Mouse (Mus musculus) intestine, postnatal 0 days (tissue): ENCODE data around the gene Sgtb. TPM values are rescaled to one million over a fixed set of nuclear protein-coding genes. Genes with fewer than 3 reads are reported as not detected.
A peak's percentile ranks its signal among the peaks of the same experiment; 100 is the strongest.

Experiments used
- ATAC-seq: fragments of 200-750 bp; cut with Nextera tagmentation; 2 replicates; pipeline ENCODE4 v1.8.0; 2017; ENCODE audit warnings: mild to moderate bottlenecking, moderate TSS enrichment, moderate library complexity
- H3K27ac ChIP-seq: fragments of 300-500 bp; sonication (generic); 2 replicates; pipeline ENCODE4 v1.5.1; 2014; ENCODE audit warnings: mild to moderate bottlenecking, low read depth, low read length, moderate library complexity
- H3K27me3 ChIP-seq: fragments of 300-500 bp; sonication (generic); replicated peaks from 2 replicates; pipeline ENCODE4 v1.6.1; 2014; ENCODE audit warnings: low read length, mixed read lengths; ENCODE audit not compliant: control insufficient read depth, insufficient read depth
- H3K36me3 ChIP-seq: fragments of 300-500 bp; sonication (generic); 2 replicates; pipeline ENCODE4 v1.6.1; 2014; ENCODE audit warnings: mild to moderate bottlenecking, moderate library complexity; ENCODE audit not compliant: control insufficient read depth, insufficient read depth
- H3K4me1 ChIP-seq: fragments of 300-500 bp; sonication (generic); replicated peaks from 2 replicates; pipeline ENCODE4 v1.6.1; 2014; ENCODE audit warnings: antibody characterized with exemption, low read length, mixed read lengths; ENCODE audit not compliant: control insufficient read depth, insufficient read depth
- H3K4me2 ChIP-seq: fragments of 300-500 bp; sonication (generic); replicated peaks from 2 replicates; pipeline ENCODE4 v1.6.1; 2014; ENCODE audit warnings: low read depth, mild to moderate bottlenecking, moderate library complexity
- H3K4me3 ChIP-seq: fragments of 300-500 bp; sonication (generic); 2 replicates; pipeline ENCODE4 v1.5.1; 2014; ENCODE audit warnings: low read depth, low read length
- H3K9ac ChIP-seq: fragments of 300-500 bp; sonication (generic); 2 replicates; pipeline ENCODE4 v1.6.1; 2014; ENCODE audit warnings: mild to moderate bottlenecking, low read depth, low read length
- H3K9me3 ChIP-seq: fragments of 300-500 bp; sonication (generic); 2 replicates; pipeline ENCODE4 v1.6.1; 2016; ENCODE audit warnings: mixed run types; ENCODE audit not compliant: control insufficient read depth
- CTCF ChIP-seq: sonication (generic); IDR thresholded peaks from 2 replicates; pipeline ENCODE4 v1.5.1; 2016; ENCODE audit warnings: low read depth, mild to moderate bottlenecking, control low read depth, antibody characterized with exemption, moderate library complexity
- WGBS: fragments of 180-500 bp; shearing (Covaris S2); extraction: QIAGEN DNeasy Blood & Tissue Kit; methylation state at CpG from one replicate; pipeline ENCODE4 v1.1.7; 2014; 5-methylcytosine and 5-hydroxymethylcytosine counted together
- polyA plus RNA-seq: library from polyadenylated mRNA; unstranded; fragments of >200 nt; fragmentation: Nextera tagmentation; extraction: Ambion mirVana; gene quantifications from 2 replicates; pipeline ENCODE4 v1.2.1, GENCODE M21; 2015

The Sgtb gene
- polyA plus RNA-seq, 1 experiment from 2014 or later: 1.5 TPM

DNA sequence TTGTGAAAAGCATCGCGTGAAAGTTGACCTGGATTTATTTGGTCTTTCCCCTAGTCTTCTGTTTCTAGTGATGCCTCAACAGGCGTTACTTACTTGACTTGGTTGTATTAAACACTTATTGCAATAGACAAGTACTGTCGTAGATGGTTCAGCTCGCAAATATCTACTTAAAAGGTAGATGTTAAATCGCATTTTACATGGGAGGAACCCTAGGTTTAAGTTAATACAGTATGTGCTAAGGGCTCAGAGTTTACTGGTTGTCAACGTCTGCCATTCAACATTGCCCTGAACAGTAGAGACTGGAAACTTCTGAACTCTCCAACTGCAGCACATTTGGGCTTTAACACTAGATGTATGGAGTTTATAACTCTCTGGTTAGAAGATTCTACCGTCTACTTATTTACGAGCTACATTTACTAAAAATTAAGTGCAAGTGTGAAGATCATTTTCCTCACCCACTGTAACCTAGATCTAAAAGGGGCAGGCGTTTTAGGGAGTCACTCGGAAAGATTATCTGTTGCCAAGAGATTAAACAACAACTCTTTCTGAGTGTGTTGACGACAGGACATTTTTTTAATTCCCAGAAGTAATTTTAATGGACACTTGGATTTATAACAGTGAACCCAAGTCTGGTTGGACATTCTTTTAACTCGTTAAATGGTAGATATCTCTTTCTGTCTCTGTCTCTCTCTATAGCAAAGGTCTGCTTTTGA, 69.8 kb downstream of the Sgtb start:
- 0 out of 2 replicates have a peak, but pooled peaks cover 4% of the 10 kb centered on the region for H3K4me1 ChIP-seq
- peak overlapping the region; percentile 85 for H3K9ac ChIP-seq
- ATAC-seq: no peak
- H3K9me3 ChIP-seq: no peaks in the 10 kb centered on the region
- peak overlapping the region; percentile 80 for H3K4me2 ChIP-seq
- no peak for TF ChIP-seq CTCF
- H3K4me3 ChIP-seq: peak overlapping the region; percentile 91
- H3K36me3 ChIP-seq: peaks cover 4% of the 10 kb centered on the region; the same call in 1 of the 2 replicates
- H3K27ac ChIP-seq: peak overlapping the region; percentile 57; the same call in 1 of the 2 replicates
- 10% methylated on average over 13 of the region's 13 CpGs for WGBS
- H3K27me3 ChIP-seq: no peaks in the 10 kb centered on the region

DNA sequence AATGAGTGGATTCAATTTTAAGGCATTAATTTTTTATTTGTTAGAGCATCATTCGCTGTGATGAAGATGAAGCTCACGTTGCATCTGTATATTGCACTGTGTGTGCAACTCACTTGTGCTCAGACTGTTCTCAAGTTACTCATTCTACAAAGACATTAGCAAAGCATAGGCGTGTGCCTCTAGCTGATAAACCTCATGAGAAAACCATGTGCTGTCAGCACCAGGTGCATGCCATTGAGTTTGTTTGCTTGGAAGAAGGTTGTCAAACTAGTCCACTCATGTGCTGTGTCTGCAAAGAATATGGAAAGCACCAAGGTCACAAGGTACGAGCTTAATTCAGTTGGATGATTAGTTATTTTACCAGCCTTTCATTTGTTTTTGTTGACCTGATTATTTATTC, 77.8 kb downstream of the Sgtb start:
- 61% methylated on average over 4 of the region's 4 CpGs for WGBS
- Histone ChIP-seq H3K4me1 (no peaks in the 10 kb centered on the region), H3K9me3 (no peaks in the 10 kb centered on the region), H3K4me3 (no peak overlapping the region), H3K4me2 (no peak overlapping the region), H3K27ac (no peak overlapping the region), H3K27me3 (no peaks in the 10 kb centered on the region), H3K9ac (no peak overlapping the region), H3K36me3 (peaks cover 26% of the 10 kb centered on the region)
- peak; percentile 69 for ATAC-seq
- no peak for TF ChIP-seq CTCF

Other genes starting within 250 kb of the Sgtb start
- 28.4 and 31.1 TPM in 2 replicates for gene Erbin, start 189.2 kb upstream of the Sgtb start, polyA plus RNA-seq
- gene Nln, start 127 bp upstream of the Sgtb start, polyA plus RNA-seq: 11.7 and 13.3 TPM in 2 replicates
- gene Trappc13, start 68.7 kb downstream of the Sgtb start, polyA plus RNA-seq: 30.9 and 34.3 TPM in 2 replicates
- 4.9 and 5.4 TPM in 2 replicates for gene Trim23, start 69.1 kb downstream of the Sgtb start, polyA plus RNA-seq
- gene Cenpk, start 118.9 kb downstream of the Sgtb start, polyA plus RNA-seq: 23.9 and 25.1 TPM in 2 replicates
- gene Ppwd1, start 119.1 kb downstream of the Sgtb start, polyA plus RNA-seq: 5.0 and 6.3 TPM in 2 replicates
- gene Adamts6, start 178.1 kb downstream of the Sgtb start, polyA plus RNA-seq: 0.37 and 0.58 TPM in 2 replicates